Mouse (Mus musculus): Measurements from ENCODE around the gene Acox3. TPM values are rescaled to one million over a fixed set of nuclear protein-coding genes. Genes with fewer than 3 reads are reported as not detected.

Acox3 gene
- polyA plus RNA-seq, 1 experiment, result 15.1 TPM

- Histone ChIP-seq H3K4me3 (ENCODE audit: low read depth, low read length) (no peak overlapping the region), H3K4me1 (ENCODE audit: control insufficient read depth, insufficient read depth, low read length) (no peaks in the 10 kb centered on the region), H3K36me3 (ENCODE audit: control insufficient read depth, insufficient read depth, low read length, poor library complexity, severe bottlenecking) (peaks cover 20% of the 10 kb centered on the region), H3K9ac (ENCODE audit: low read depth, poor library complexity, severe bottlenecking) (no peak overlapping the region), H3K27me3 (ENCODE audit: control insufficient read depth, insufficient read depth, low read length, poor library complexity, severe bottlenecking) (no peaks in the 10 kb centered on the region), H3K9me3 (replicated peaks; ENCODE audit: control insufficient read depth, insufficient read depth, low read length, poor library complexity, severe bottlenecking) (no peaks in the 10 kb centered on the region), H3K27ac (ENCODE audit: insufficient read depth, low read length) (no peak overlapping the region)
- TF ChIP-seq EP300 (IDR thresholded peaks at IDR 0.05; ENCODE audit: insufficient read depth, low read depth, low read length), result no peak
- TF ChIP-seq POLR2A (IDR thresholded peaks at IDR 0.05; ENCODE audit: insufficient read depth, low read length), result no peak
- TF ChIP-seq CTCF (IDR thresholded peaks at IDR 0.05; ENCODE audit: low read depth, low read length), result no peak
These were observed 11.3 kb upstream of the Acox3 start for GRCm38 (mm10) chr5:35571546-35571945.

GRCm38 (mm10) chr5:35574653-35575599, 7.9 kb upstream of the Acox3 start, which contains the start of gene Trmt44:
Gene Trmt44, minus strand, starts transcription at chr5:35575070.
- Histone ChIP-seq H3K4me1 (ENCODE audit: control insufficient read depth, insufficient read depth, low read length) (no peaks in the 10 kb centered on the region), H3K27me3 (ENCODE audit: control insufficient read depth, insufficient read depth, low read length, poor library complexity, severe bottlenecking) (no peaks in the 10 kb centered on the region), H3K36me3 (ENCODE audit: control insufficient read depth, insufficient read depth, low read length, poor library complexity, severe bottlenecking) (peaks cover 20% of the 10 kb centered on the region), H3K9ac (ENCODE audit: low read depth, poor library complexity, severe bottlenecking) (peak within 1 kb of the TSS; percentile 53), H3K4me3 (ENCODE audit: low read depth, low read length) (peak within 1 kb of the TSS; percentile 61), H3K9me3 (replicated peaks; ENCODE audit: control insufficient read depth, insufficient read depth, low read length, poor library complexity, severe bottlenecking) (no peaks in the 10 kb centered on the region), H3K27ac (ENCODE audit: insufficient read depth, low read length) (peak within 1 kb of the TSS; percentile 74)
- TF ChIP-seq EP300 (IDR thresholded peaks at IDR 0.05; ENCODE audit: insufficient read depth, low read depth, low read length), result peak; percentile 16; the same call in 1 of the 2 replicates
- no peak for TF ChIP-seq CTCF (IDR thresholded peaks at IDR 0.05; ENCODE audit: low read depth, low read length)
- TF ChIP-seq POLR2A (IDR thresholded peaks at IDR 0.05; ENCODE audit: insufficient read depth, low read length), result peak; percentile 54

GRCm38 (mm10) chr5:35576409-35577020, 6.3 kb upstream of the Acox3 start:
- TF ChIP-seq CTCF (IDR thresholded peaks at IDR 0.05; ENCODE audit: low read depth, low read length) (no peak), POLR2A (IDR thresholded peaks at IDR 0.05; ENCODE audit: insufficient read depth, low read length) (no peak), EP300 (IDR thresholded peaks at IDR 0.05; ENCODE audit: insufficient read depth, low read depth, low read length) (no peak)
- Histone ChIP-seq H3K27me3 (ENCODE audit: control insufficient read depth, insufficient read depth, low read length, poor library complexity, severe bottlenecking) (no peaks in the 10 kb centered on the region), H3K9ac (ENCODE audit: low read depth, poor library complexity, severe bottlenecking) (no peak overlapping the region), H3K27ac (ENCODE audit: insufficient read depth, low read length) (peak overlapping the region; percentile 72; the same call in 1 of the 2 replicates), H3K9me3 (replicated peaks; ENCODE audit: control insufficient read depth, insufficient read depth, low read length, poor library complexity, severe bottlenecking) (no peaks in the 10 kb centered on the region), H3K36me3 (ENCODE audit: control insufficient read depth, insufficient read depth, low read length, poor library complexity, severe bottlenecking) (peaks cover 16% of the 10 kb centered on the region), H3K4me1 (ENCODE audit: control insufficient read depth, insufficient read depth, low read length) (no peaks in the 10 kb centered on the region), H3K4me3 (ENCODE audit: low read depth, low read length) (no peak overlapping the region)

- no peaks in the 10 kb centered on the region for H3K4me1 ChIP-seq (ENCODE audit: control insufficient read depth, insufficient read depth, low read length)
These were observed 4.4 kb upstream of the Acox3 start for GRCm38 (mm10) chr5:35578411-35578810.

GRCm38 (mm10) chr5:35579247-35579893, 3.5 kb upstream of the Acox3 start:
- Histone ChIP-seq H3K27me3 (ENCODE audit: control insufficient read depth, insufficient read depth, low read length, poor library complexity, severe bottlenecking) (no peaks in the 10 kb centered on the region), H3K9ac (ENCODE audit: low read depth, poor library complexity, severe bottlenecking) (no peak overlapping the region), H3K36me3 (ENCODE audit: control insufficient read depth, insufficient read depth, low read length, poor library complexity, severe bottlenecking) (no peaks in the 10 kb centered on the region), H3K27ac (ENCODE audit: insufficient read depth, low read length) (no peak overlapping the region), H3K4me1 (ENCODE audit: control insufficient read depth, insufficient read depth, low read length) (no peaks in the 10 kb centered on the region), H3K4me3 (ENCODE audit: low read depth, low read length) (no peak overlapping the region), H3K9me3 (replicated peaks; ENCODE audit: control insufficient read depth, insufficient read depth, low read length, poor library complexity, severe bottlenecking) (no peaks in the 10 kb centered on the region)
- TF ChIP-seq CTCF (IDR thresholded peaks at IDR 0.05; ENCODE audit: low read depth, low read length) (no peak), POLR2A (IDR thresholded peaks at IDR 0.05; ENCODE audit: insufficient read depth, low read length) (no peak), EP300 (IDR thresholded peaks at IDR 0.05; ENCODE audit: insufficient read depth, low read depth, low read length) (no peak)

More at GRCm38 (mm10) chr5:35578411-35578810, 4.4 kb upstream of the Acox3 start:
- TF ChIP-seq CTCF (IDR thresholded peaks at IDR 0.05; ENCODE audit: low read depth, low read length) (no peak), POLR2A (IDR thresholded peaks at IDR 0.05; ENCODE audit: insufficient read depth, low read length) (no peak), EP300 (IDR thresholded peaks at IDR 0.05; ENCODE audit: insufficient read depth, low read depth, low read length) (no peak)
- H3K9ac ChIP-seq (ENCODE audit: low read depth, poor library complexity, severe bottlenecking), result no peak overlapping the region
- no peak overlapping the region for H3K4me3 ChIP-seq (ENCODE audit: low read depth, low read length)
- no peaks in the 10 kb centered on the region for H3K27me3 ChIP-seq (ENCODE audit: control insufficient read depth, insufficient read depth, low read length, poor library complexity, severe bottlenecking)
- no peak overlapping the region for H3K27ac ChIP-seq (ENCODE audit: insufficient read depth, low read length)
- no peaks in the 10 kb centered on the region for H3K9me3 ChIP-seq (replicated peaks; ENCODE audit: control insufficient read depth, insufficient read depth, low read length, poor library complexity, severe bottlenecking)
- H3K36me3 ChIP-seq (ENCODE audit: control insufficient read depth, insufficient read depth, low read length, poor library complexity, severe bottlenecking), result 0 out of 2 replicates have a peak, but pooled peaks cover 3% of the 10 kb centered on the region

All from ES-Bruce4 (cell line).